Mouse (Mus musculus): Measurements from ENCODE around the gene Insig2. TPM values are rescaled to one million over a fixed set of nuclear protein-coding genes. Genes with fewer than 3 reads are reported as not detected.
A peak's percentile ranks its signal among the peaks of the same experiment; 100 is the strongest.

The Insig2 gene
- total and polyA plus RNA-seq, 2 experiments from 2014 or later = 16.6 to 46.0 TPM

DNA sequence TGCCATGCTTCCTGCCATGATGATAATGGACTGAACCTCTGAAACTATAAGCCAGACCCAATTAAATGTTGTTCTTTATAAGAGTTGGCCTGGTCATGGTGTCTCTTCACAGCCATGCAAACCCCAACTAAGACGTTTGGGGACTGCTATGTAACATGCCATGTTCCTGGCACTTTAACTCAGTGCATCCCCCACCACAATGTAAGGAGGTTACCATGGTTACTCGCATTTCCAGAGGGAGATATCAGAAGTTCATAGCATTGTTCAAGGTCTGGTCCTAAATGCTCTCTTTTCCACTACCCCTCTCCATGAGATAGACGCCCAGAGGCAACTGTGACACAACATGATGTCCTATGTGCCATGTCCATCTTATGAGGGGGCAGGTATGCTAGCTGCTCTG is 54.0 kb downstream of the Insig2 start:
- Histone ChIP-seq H3K36me3 (ENCODE audit: insufficient read depth, low read length) (no peaks in the 10 kb centered on the region), H3K4me2 (ENCODE audit: low read depth, low read length) (no peak overlapping the region), H3K4me3 (ENCODE audit: low read length) (no peak overlapping the region), H3K9me3 (ENCODE audit: low read length) (no peaks in the 10 kb centered on the region), H3K27me3 (ENCODE audit: insufficient read depth, low read length) (no peaks in the 10 kb centered on the region), H3K4me1 (ENCODE audit: insufficient read depth, low read length) (no peaks in the 10 kb centered on the region), H3K9ac (replicated peaks; ENCODE audit: low read length) (no peak overlapping the region), H3K27ac (no peak overlapping the region)
- DNase-seq (ENCODE audit: low spot score) (peak; percentile 26), ATAC-seq (peak; percentile 51; the same call in 1 of the 2 replicates)
- no peak for TF ChIP-seq CTCF (IDR thresholded peaks at IDR 0.05; ENCODE audit: low read depth)
- 65% methylated on average over 3 of the region's 3 CpGs for WGBS

DNA sequence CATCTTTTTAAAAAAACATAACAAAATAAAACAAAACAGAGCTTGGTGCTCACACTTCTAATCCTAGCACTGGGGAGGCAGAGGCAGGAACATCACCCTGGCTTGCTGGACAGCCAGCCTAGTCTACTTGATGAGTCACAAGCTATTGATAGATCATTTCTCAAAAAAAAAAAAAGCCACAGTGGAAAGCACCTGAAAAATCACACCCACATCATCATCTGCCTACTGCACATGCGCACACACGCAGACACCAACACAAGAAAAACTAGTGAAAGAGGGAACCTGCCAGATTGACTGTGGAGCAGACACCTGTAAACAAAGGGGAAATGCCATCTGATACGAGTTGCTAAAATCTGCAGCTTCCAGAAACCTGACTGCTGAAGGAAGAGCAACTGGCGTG is 54.9 kb downstream of the Insig2 start:
- H3K4me2 ChIP-seq (ENCODE audit: low read depth, low read length) = no peak overlapping the region
- ATAC-seq (no peak), DNase-seq (ENCODE audit: low spot score) (no peak)
- no peaks in the 10 kb centered on the region for H3K4me1 ChIP-seq (ENCODE audit: insufficient read depth, low read length)
- H3K4me3 ChIP-seq (ENCODE audit: low read length) = no peak overlapping the region
- H3K27me3 ChIP-seq (ENCODE audit: insufficient read depth, low read length) = no peaks in the 10 kb centered on the region
- WGBS = 84% methylated on average over 4 of the region's 4 CpGs
- no peak overlapping the region for H3K27ac ChIP-seq
- no peak for TF ChIP-seq CTCF (IDR thresholded peaks at IDR 0.05; ENCODE audit: low read depth)
- H3K36me3 ChIP-seq (ENCODE audit: insufficient read depth, low read length) = no peaks in the 10 kb centered on the region
- no peaks in the 10 kb centered on the region for H3K9me3 ChIP-seq (ENCODE audit: low read length)
- no peak overlapping the region for H3K9ac ChIP-seq (replicated peaks; ENCODE audit: low read length)

DNA sequence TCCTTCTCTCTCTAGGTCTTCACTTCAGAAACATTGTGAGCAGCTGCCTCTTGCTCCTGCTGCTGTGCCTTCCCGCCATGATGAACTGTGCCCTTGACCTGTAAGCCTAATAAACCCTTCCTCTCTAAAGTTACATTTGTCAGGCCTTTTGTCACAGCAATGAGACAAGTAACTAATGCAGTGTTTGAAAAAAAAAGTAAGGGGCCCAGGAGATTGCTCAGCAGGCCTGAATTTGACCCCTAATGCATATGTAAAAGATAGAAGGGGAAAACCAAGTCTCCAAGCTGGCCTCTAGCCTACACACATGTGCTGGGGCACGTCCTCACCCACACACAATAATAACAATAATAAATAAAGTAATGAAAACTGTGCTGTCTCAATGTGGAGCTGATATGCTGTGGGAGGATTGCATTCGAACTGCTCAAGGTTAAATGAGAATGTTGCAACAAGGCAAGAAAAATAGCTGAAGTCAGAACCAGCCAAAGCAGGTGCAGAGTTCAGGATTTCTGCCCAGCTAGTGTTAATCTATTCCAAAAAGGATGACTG is 56.4 kb downstream of the Insig2 start:
- Histone ChIP-seq H3K4me1 (ENCODE audit: insufficient read depth, low read length) (no peaks in the 10 kb centered on the region), H3K4me2 (ENCODE audit: low read depth, low read length) (no peak overlapping the region), H3K36me3 (ENCODE audit: insufficient read depth, low read length) (no peaks in the 10 kb centered on the region), H3K4me3 (ENCODE audit: low read length) (no peak overlapping the region), H3K9ac (replicated peaks; ENCODE audit: low read length) (no peak overlapping the region), H3K27me3 (ENCODE audit: insufficient read depth, low read length) (no peaks in the 10 kb centered on the region), H3K27ac (no peak overlapping the region), H3K9me3 (ENCODE audit: low read length) (no peaks in the 10 kb centered on the region)
- WGBS = 66% methylated on average over 3 of the region's 3 CpGs
- TF ChIP-seq CTCF (IDR thresholded peaks at IDR 0.05; ENCODE audit: low read depth) = no peak
- no peak for ATAC-seq
- no peak for DNase-seq (ENCODE audit: low spot score)

DNA sequence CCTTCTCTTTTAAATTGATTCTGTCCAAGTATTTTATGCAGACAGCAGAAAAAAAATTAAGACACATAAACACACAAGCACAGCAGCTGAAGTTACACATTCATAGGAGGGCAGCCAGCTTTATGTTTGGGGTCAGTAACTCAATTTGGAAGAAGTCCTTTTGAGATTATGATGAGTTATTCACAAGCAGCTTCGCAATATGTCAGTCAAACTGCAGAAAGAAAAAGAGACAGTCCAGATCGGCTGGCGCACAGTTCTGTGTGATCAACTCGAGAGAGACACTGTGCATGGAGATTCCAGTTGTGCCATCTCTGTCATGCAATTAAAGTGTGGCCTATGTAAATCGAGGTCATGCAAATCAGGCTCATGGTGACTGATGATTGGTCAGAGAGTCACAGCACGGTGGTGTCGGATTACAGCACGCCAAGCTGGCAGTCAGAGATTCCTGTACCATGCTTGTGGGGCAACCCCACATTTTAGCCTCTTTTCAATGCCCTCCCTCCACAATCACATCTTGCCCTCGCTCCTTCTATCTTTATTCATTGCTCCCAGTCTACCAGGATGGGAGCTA is 72.1 kb downstream of the Insig2 start:
- 48% methylated on average over 9 of the region's 9 CpGs for WGBS
- no peak for DNase-seq (ENCODE audit: low spot score)

More for the DNA sequence above, 72.1 kb downstream of the Insig2 start:
- Histone ChIP-seq H3K4me2 (ENCODE audit: low read depth, low read length) (no peak overlapping the region), H3K36me3 (ENCODE audit: insufficient read depth, low read length) (no peaks in the 10 kb centered on the region), H3K9me3 (ENCODE audit: low read length) (no peaks in the 10 kb centered on the region), H3K9ac (replicated peaks; ENCODE audit: low read length) (no peak overlapping the region), H3K27me3 (ENCODE audit: insufficient read depth, low read length) (no peaks in the 10 kb centered on the region), H3K4me1 (ENCODE audit: insufficient read depth, low read length) (no peaks in the 10 kb centered on the region), H3K27ac (no peak overlapping the region), H3K4me3 (ENCODE audit: low read length) (no peak overlapping the region)
- no peak for TF ChIP-seq CTCF (IDR thresholded peaks at IDR 0.05; ENCODE audit: low read depth)
- no peak for ATAC-seq

Other genes starting within 250 kb of the Insig2 start
- 14.6 and 15.4 TPM in 2 replicates for gene Ccdc93, start 98.5 kb upstream of the Insig2 start, total RNA-seq (2014; rRNA removed)
- gene Ccdc93, start 98.5 kb upstream of the Insig2 start, polyA plus RNA-seq (2015; fragmentation: Nextera tagmentation; extraction: Ambion mirVana) = 6.1 and 7.4 TPM in 2 replicates
- 3.8 and 6.3 TPM in 2 replicates for gene Htr5b, start 195.9 kb upstream of the Insig2 start, total RNA-seq (2014; rRNA removed)
- gene Htr5b, start 195.9 kb upstream of the Insig2 start, polyA plus RNA-seq (2015; fragmentation: Nextera tagmentation; extraction: Ambion mirVana) = 3.4 and 3.6 TPM in 2 replicates
- gene Ddx18, start 235.4 kb upstream of the Insig2 start, total RNA-seq (2014; rRNA removed) = 39.9 and 41.8 TPM in 2 replicates
- 29.9 and 33.7 TPM in 2 replicates for gene Ddx18, start 235.4 kb upstream of the Insig2 start, polyA plus RNA-seq (2015; fragmentation: Nextera tagmentation; extraction: Ambion mirVana)